Mouse (Mus musculus) erythroblast, embryonic 14.5 days (primary cell): Measurements from ENCODE around the gene Traf2.

Experiments
- GATA1 ChIP-seq: IDR thresholded peaks from 2 replicates; pipeline ENCODE4 v1.6.1; 2012; ENCODE audit warnings: low read length, inconsistent platforms, mixed read lengths
- TAL1 ChIP-seq: IDR thresholded peaks from 3 replicates; pipeline ENCODE4 v1.6.1; 2012; ENCODE audit warnings: low read length, inconsistent platforms, mixed read lengths

DNA sequence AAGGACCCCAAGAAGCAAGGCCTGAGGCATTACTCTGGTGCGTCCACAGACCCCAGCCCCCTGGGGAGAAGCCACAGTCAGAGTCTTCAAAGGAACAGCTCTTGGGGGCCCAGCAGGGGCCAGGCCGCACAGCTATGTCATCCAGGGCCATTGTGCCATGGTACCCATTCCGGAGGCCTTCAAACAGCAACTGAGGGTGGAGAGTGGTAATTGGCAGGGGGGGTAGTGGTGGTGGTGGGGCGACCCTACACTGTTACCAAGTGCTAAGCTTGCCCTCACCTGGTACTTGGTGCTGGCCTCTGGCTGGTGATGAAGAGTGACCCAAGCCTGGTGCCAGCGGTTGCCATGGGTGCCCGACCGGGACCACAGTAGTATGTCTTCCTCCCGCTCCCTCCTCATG, 19.0 kb upstream of the Traf2 start:
- TF ChIP-seq TAL1, result no peak
- no peak for TF ChIP-seq GATA1
